Mouse (Mus musculus): ENCODE results near the gene Bcas3. TPM values are rescaled to one million over a fixed set of nuclear protein-coding genes. Genes with fewer than 3 reads are reported as not detected.

Bcas3 gene
- polyA plus RNA-seq, 1 experiment from 2014 or later, result 24.8 TPM

DNA sequence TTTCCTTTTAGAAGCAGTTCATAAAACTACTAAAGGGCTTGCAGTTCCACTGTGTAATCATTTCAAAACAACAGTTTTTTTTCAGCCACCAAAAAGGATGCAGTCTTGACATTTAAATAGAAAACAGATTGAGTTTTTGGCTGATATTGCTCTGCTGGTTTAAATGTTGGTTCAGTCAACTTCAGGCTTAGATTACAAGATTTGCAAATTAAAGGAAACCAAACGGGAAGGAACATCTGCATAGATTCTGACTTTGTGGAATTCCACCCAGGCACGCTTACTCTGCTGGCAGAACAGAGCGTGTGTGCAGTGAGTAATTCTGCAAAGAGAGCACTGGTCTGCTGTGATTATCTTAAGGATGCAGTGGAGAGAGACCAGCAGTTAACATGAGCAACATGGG is 75.3 kb downstream of the Bcas3 start:
- H3K27ac ChIP-seq (ENCODE audit: low read depth, low read length), result no peak overlapping the region

DNA sequence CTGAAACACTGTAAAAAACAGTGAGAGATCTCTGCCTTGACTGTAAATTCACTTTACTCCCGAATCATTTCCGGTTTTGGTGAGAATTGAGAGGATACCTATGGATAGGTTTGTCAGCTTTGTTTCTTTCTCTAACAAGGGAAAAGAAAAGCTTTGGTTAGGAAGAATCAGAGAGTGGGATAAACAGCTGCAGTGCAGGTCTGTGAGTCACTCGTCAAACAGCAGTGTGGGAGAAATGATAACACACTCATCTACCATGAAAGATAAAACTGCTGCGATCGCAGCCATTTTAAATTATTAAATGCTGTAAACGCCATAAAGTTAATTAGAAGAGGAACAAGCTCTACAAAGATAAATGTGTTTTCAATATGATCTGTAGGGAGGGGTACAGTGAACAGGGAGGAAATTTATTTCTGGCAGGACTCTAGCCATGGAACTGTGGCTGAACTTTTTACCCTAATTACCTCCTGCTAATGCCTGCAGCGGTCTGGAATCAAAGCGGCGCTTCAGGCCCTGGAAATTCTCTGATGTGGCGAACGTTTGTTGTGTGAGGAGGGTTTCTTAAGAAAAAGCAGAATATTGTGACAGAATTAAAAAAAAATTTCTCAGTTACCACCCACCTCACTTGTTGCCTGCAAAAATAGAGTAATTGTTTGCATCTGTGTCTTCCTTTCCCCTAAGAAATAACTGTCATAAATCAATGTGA is 77.9 kb downstream of the Bcas3 start:
- Histone ChIP-seq H3K9ac (ENCODE audit: low read depth, low read length) (no peak overlapping the region), H3K4me1 (replicated peaks; ENCODE audit: control insufficient read depth, insufficient read depth, low read length) (no peaks in the 10 kb centered on the region), H3K36me3 (ENCODE audit: control insufficient read depth, insufficient read depth, low read length) (no peaks in the 10 kb centered on the region), H3K4me2 (no peak overlapping the region), H3K4me3 (ENCODE audit: low read depth, low read length) (no peak overlapping the region), H3K27me3 (replicated peaks; ENCODE audit: control insufficient read depth, insufficient read depth, low read length) (no peaks in the 10 kb centered on the region), H3K27ac (ENCODE audit: low read depth, low read length) (no peak overlapping the region), H3K9me3 (ENCODE audit: control insufficient read depth, low read length) (no peaks in the 10 kb centered on the region)
- DNase-seq (ENCODE audit: low spot score) (no peak), ATAC-seq (replicated peaks; ENCODE audit: low FRiP score) (no peak)
- 60% methylated on average over 11 of the region's 11 CpGs for WGBS

More for the DNA sequence above, 75.3 kb downstream of the Bcas3 start:
- Histone ChIP-seq H3K27me3 (replicated peaks; ENCODE audit: control insufficient read depth, insufficient read depth, low read length) (no peaks in the 10 kb centered on the region), H3K4me1 (replicated peaks; ENCODE audit: control insufficient read depth, insufficient read depth, low read length) (no peaks in the 10 kb centered on the region), H3K4me3 (ENCODE audit: low read depth, low read length) (no peak overlapping the region), H3K9ac (ENCODE audit: low read depth, low read length) (no peak overlapping the region), H3K9me3 (ENCODE audit: control insufficient read depth, low read length) (no peaks in the 10 kb centered on the region), H3K36me3 (ENCODE audit: control insufficient read depth, insufficient read depth, low read length) (no peaks in the 10 kb centered on the region), H3K4me2 (no peak overlapping the region)
- WGBS, result 48% methylated on average over 3 of the region's 3 CpGs
- ATAC-seq (replicated peaks; ENCODE audit: low FRiP score) (no peak), DNase-seq (ENCODE audit: low spot score) (no peak)

- Histone ChIP-seq H3K27ac (ENCODE audit: low read depth, low read length) (no peak overlapping the region), H3K4me2 (no peak overlapping the region), H3K9me3 (ENCODE audit: control insufficient read depth, low read length) (no peaks in the 10 kb centered on the region), H3K9ac (ENCODE audit: low read depth, low read length) (no peak overlapping the region), H3K27me3 (replicated peaks; ENCODE audit: control insufficient read depth, insufficient read depth, low read length) (no peaks in the 10 kb centered on the region), H3K36me3 (ENCODE audit: control insufficient read depth, insufficient read depth, low read length) (no peaks in the 10 kb centered on the region), H3K4me3 (ENCODE audit: low read depth, low read length) (no peak overlapping the region), H3K4me1 (replicated peaks; ENCODE audit: control insufficient read depth, insufficient read depth, low read length) (no peaks in the 10 kb centered on the region)
- WGBS, result 80% methylated on average over 5 of the region's 5 CpGs
- DNase-seq (ENCODE audit: low spot score) (no peak), ATAC-seq (replicated peaks; ENCODE audit: low FRiP score) (no peak)
Observed at GRCm38 (mm10) chr11:85447375-85447774, 94.4 kb downstream of the Bcas3 start.

DNA sequence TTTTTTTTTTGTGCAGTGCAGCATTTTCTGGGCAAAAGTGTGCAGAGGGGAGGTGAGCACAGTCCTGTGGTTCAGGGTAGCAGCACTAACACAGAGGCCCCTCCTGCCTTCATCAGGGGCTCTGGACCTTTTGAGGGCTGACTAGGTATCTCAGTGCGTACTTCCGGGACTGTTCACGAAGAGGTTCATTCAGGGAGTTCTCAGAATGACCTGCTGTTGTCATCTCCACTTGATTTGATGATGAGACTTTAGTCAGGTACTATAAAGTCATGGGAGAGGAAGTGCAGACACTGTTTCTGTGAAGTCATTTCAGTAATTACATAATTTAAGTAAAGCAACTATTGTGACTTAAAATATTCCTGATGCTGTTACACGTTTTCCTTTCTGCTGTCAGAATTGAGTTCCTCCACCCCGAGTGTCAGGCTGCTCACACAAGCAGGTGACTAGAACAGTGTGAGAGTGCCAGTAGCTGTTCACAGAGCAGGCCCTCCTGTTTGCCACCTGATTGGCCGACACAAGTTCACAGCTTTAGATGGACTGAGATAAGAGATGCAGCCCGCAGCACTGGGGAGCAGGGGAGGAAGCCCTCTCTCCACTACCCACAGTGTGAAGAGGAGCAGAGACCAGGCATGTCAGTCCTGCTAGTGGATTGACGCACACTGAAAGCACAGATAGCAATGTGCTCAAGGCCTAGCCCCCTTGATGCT is 100.8 kb downstream of the Bcas3 start:
- Histone ChIP-seq H3K27me3 (replicated peaks; ENCODE audit: control insufficient read depth, insufficient read depth, low read length) (no peaks in the 10 kb centered on the region), H3K4me2 (no peak overlapping the region), H3K27ac (ENCODE audit: low read depth, low read length) (no peak overlapping the region), H3K36me3 (ENCODE audit: control insufficient read depth, insufficient read depth, low read length) (no peaks in the 10 kb centered on the region), H3K9me3 (ENCODE audit: control insufficient read depth, low read length) (no peaks in the 10 kb centered on the region), H3K4me1 (replicated peaks; ENCODE audit: control insufficient read depth, insufficient read depth, low read length) (no peaks in the 10 kb centered on the region), H3K9ac (ENCODE audit: low read depth, low read length) (no peak overlapping the region), H3K4me3 (ENCODE audit: low read depth, low read length) (no peak overlapping the region)
- DNase-seq (ENCODE audit: low spot score), result no peak
- no peak for ATAC-seq (replicated peaks; ENCODE audit: low FRiP score)
- 60% methylated on average over 8 of the region's 8 CpGs for WGBS

- DNase-seq (ENCODE audit: low spot score) (no peak), ATAC-seq (replicated peaks; ENCODE audit: low FRiP score) (no peak)
- Histone ChIP-seq H3K4me1 (replicated peaks; ENCODE audit: control insufficient read depth, insufficient read depth, low read length) (no peaks in the 10 kb centered on the region), H3K4me3 (ENCODE audit: low read depth, low read length) (no peak overlapping the region), H3K4me2 (no peak overlapping the region), H3K9ac (ENCODE audit: low read depth, low read length) (no peak overlapping the region), H3K27ac (ENCODE audit: low read depth, low read length) (no peak overlapping the region), H3K27me3 (replicated peaks; ENCODE audit: control insufficient read depth, insufficient read depth, low read length) (no peaks in the 10 kb centered on the region), H3K36me3 (ENCODE audit: control insufficient read depth, insufficient read depth, low read length) (no peaks in the 10 kb centered on the region), H3K9me3 (ENCODE audit: control insufficient read depth, low read length) (no peaks in the 10 kb centered on the region)
- 76% methylated on average over 5 of the region's 5 CpGs for WGBS
Observed at GRCm38 (mm10) chr11:85454305-85454682, 101.3 kb downstream of the Bcas3 start.

GRCm38 (mm10) chr11:85461536-85461935 is 108.6 kb downstream of the Bcas3 start:
- no peak for DNase-seq (ENCODE audit: low spot score)
- Histone ChIP-seq H3K27me3 (replicated peaks; ENCODE audit: control insufficient read depth, insufficient read depth, low read length) (no peaks in the 10 kb centered on the region), H3K36me3 (ENCODE audit: control insufficient read depth, insufficient read depth, low read length) (no peaks in the 10 kb centered on the region), H3K27ac (ENCODE audit: low read depth, low read length) (no peak overlapping the region), H3K4me2 (no peak overlapping the region), H3K4me3 (ENCODE audit: low read depth, low read length) (no peak overlapping the region), H3K9me3 (ENCODE audit: control insufficient read depth, low read length) (no peaks in the 10 kb centered on the region), H3K4me1 (replicated peaks; ENCODE audit: control insufficient read depth, insufficient read depth, low read length) (no peaks in the 10 kb centered on the region), H3K9ac (ENCODE audit: low read depth, low read length) (no peak overlapping the region)
- ATAC-seq (replicated peaks; ENCODE audit: low FRiP score), result no peak
- WGBS, result 91% methylated on average over 7 of the region's 7 CpGs

DNA sequence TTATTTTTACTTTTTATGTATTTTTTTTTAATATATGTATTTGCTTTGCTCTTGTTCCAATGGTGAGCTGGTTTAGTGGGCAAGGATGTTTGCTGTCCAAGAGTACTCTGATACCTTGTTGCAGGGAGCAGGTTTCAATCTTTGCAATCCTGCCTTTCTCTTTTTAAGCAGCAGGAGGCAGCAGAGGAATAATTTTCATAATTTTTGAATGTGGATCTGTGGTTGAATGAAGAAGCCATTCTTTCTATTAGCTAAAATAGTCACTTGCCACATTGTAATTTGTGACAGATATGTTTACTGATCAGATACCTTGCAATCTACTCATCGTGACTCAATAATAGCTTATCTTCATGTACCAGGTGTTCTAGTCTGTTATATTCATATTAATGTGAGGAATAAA is 116.6 kb downstream of the Bcas3 start:
- ATAC-seq (replicated peaks; ENCODE audit: low FRiP score) (no peak), DNase-seq (ENCODE audit: low spot score) (no peak)
- no peak overlapping the region for H3K4me3 ChIP-seq (ENCODE audit: low read depth, low read length)
- H3K4me2 ChIP-seq, result no peak overlapping the region
- WGBS, result 75% methylated on average over 1 of the region's 1 CpGs
- 0 out of 2 replicates have a peak, but pooled peaks cover 2% of the 10 kb centered on the region for H3K4me1 ChIP-seq (replicated peaks; ENCODE audit: control insufficient read depth, insufficient read depth, low read length)
- no peaks in the 10 kb centered on the region for H3K9me3 ChIP-seq (ENCODE audit: control insufficient read depth, low read length)
- H3K27me3 ChIP-seq (replicated peaks; ENCODE audit: control insufficient read depth, insufficient read depth, low read length), result no peaks in the 10 kb centered on the region
- H3K27ac ChIP-seq (ENCODE audit: low read depth, low read length), result no peak overlapping the region
- H3K9ac ChIP-seq (ENCODE audit: low read depth, low read length), result no peak overlapping the region
- H3K36me3 ChIP-seq (ENCODE audit: control insufficient read depth, insufficient read depth, low read length), result no peaks in the 10 kb centered on the region

- H3K4me1 ChIP-seq (replicated peaks; ENCODE audit: control insufficient read depth, insufficient read depth, low read length), result 0 out of 2 replicates have a peak, but pooled peaks cover 2% of the 10 kb centered on the region
- H3K9me3 ChIP-seq (ENCODE audit: control insufficient read depth, low read length), result no peaks in the 10 kb centered on the region
- H3K4me3 ChIP-seq (ENCODE audit: low read depth, low read length), result no peak overlapping the region
- no peaks in the 10 kb centered on the region for H3K27me3 ChIP-seq (replicated peaks; ENCODE audit: control insufficient read depth, insufficient read depth, low read length)
- H3K27ac ChIP-seq (ENCODE audit: low read depth, low read length), result no peak overlapping the region
- ATAC-seq (replicated peaks; ENCODE audit: low FRiP score), result no peak
- DNase-seq (ENCODE audit: low spot score), result no peak
- H3K9ac ChIP-seq (ENCODE audit: low read depth, low read length), result no peak overlapping the region
- H3K4me2 ChIP-seq, result no peak overlapping the region
- no peaks in the 10 kb centered on the region for H3K36me3 ChIP-seq (ENCODE audit: control insufficient read depth, insufficient read depth, low read length)
- WGBS, result 67% methylated on average over 4 of the region's 4 CpGs
Observed at GRCm38 (mm10) chr11:85470508-85470907, 117.5 kb downstream of the Bcas3 start.

GRCm38 (mm10) chr11:85474326-85474725 is 121.4 kb downstream of the Bcas3 start:
- H3K27me3 ChIP-seq (replicated peaks; ENCODE audit: control insufficient read depth, insufficient read depth, low read length), result no peaks in the 10 kb centered on the region
- no peak for ATAC-seq (replicated peaks; ENCODE audit: low FRiP score)

More at GRCm38 (mm10) chr11:85474326-85474725, 121.4 kb downstream of the Bcas3 start:
- Histone ChIP-seq H3K4me2 (no peak overlapping the region), H3K4me1 (replicated peaks; ENCODE audit: control insufficient read depth, insufficient read depth, low read length) (0 out of 2 replicates have a peak, but pooled peaks cover 2% of the 10 kb centered on the region), H3K9ac (ENCODE audit: low read depth, low read length) (no peak overlapping the region), H3K4me3 (ENCODE audit: low read depth, low read length) (no peak overlapping the region), H3K9me3 (ENCODE audit: control insufficient read depth, low read length) (no peaks in the 10 kb centered on the region), H3K36me3 (ENCODE audit: control insufficient read depth, insufficient read depth, low read length) (no peaks in the 10 kb centered on the region), H3K27ac (ENCODE audit: low read depth, low read length) (no peak overlapping the region)
- DNase-seq (ENCODE audit: low spot score), result no peak
- 41% methylated on average over 12 of the region's 12 CpGs for WGBS
